8 mouse cellular contexts compared by ENCODE assay signal in genomic region chrX:98380247-98380905, GRCm38 (mm10).
DNase-seq lines count a peak whose midpoint lies in the region; ATAC-seq and TF ChIP-seq lines count a peak whose summit lies in the region.
"Had no signal": no experiment of that assay in that cellular context is flagged by ENCODE, and none has a peak within 500 bp of the region (broad histone marks: within the 10 kb centered on the region; RNA-seq: fewer than 3 reads in every experiment).

No protein-coding gene starts in this region.

- H3K4me2 ChIP-seq in midbrain, postnatal 0 days (ENCODE audit: low read depth, low read length, poor library complexity, severe bottlenecking) = no peak overlapping the region
- H3K4me2 ChIP-seq in heart, embryonic 13.5 days = peak overlapping the region; percentile 25; the same call in 1 of the 2 replicates
- H3K4me2 ChIP-seq in limb, embryonic 15.5 days = no peak overlapping the region
- H3K4me2 ChIP-seq in forebrain, embryonic 13.5 days = no peak overlapping the region
- H3K4me2 ChIP-seq: liver, embryonic 13.5 days had no signal

- no peaks in the 10 kb centered on the region for H3K9me3 ChIP-seq in midbrain, postnatal 0 days (ENCODE audit: low read length)
- no peaks in the 10 kb centered on the region for H3K9me3 ChIP-seq in midbrain, embryonic 10.5 days (replicated peaks)
- no peaks in the 10 kb centered on the region for H3K9me3 ChIP-seq in heart, embryonic 13.5 days
- H3K9me3 ChIP-seq in limb, embryonic 15.5 days = no peaks in the 10 kb centered on the region
- no peaks in the 10 kb centered on the region for H3K9me3 ChIP-seq in forebrain, embryonic 13.5 days (replicated peaks)
- H3K9me3 ChIP-seq: liver, embryonic 13.5 days had no signal

- no peaks in the 10 kb centered on the region for H3K4me1 ChIP-seq in midbrain, postnatal 0 days (ENCODE audit: insufficient read depth, low read length)
- no peaks in the 10 kb centered on the region for H3K4me1 ChIP-seq in midbrain, embryonic 10.5 days
- 0 out of 2 replicates have a peak, but pooled peaks cover 6% of the 10 kb centered on the region for H3K4me1 ChIP-seq in heart, embryonic 13.5 days
- no peaks in the 10 kb centered on the region for H3K4me1 ChIP-seq in limb, embryonic 15.5 days
- H3K4me1 ChIP-seq in forebrain, embryonic 13.5 days = no peaks in the 10 kb centered on the region
- H3K4me1 ChIP-seq: liver, embryonic 13.5 days had no signal

- WGBS in midbrain, postnatal 0 days = 64% methylated on average over 7 of the region's 7 CpGs
- WGBS in midbrain, embryonic 10.5 days = 85% methylated on average over 7 of the region's 7 CpGs
- 40% methylated on average over 7 of the region's 7 CpGs for WGBS in heart, embryonic 13.5 days
- 40% methylated on average over 7 of the region's 7 CpGs for WGBS in limb, embryonic 15.5 days
- 63% methylated on average over 7 of the region's 7 CpGs for WGBS in forebrain, embryonic 13.5 days

- no peak overlapping the region for H3K9ac ChIP-seq in midbrain, postnatal 0 days (replicated peaks; ENCODE audit: low read length, poor library complexity, severe bottlenecking)
- H3K9ac ChIP-seq in heart, embryonic 13.5 days = no peak overlapping the region
- no peak overlapping the region for H3K9ac ChIP-seq in limb, embryonic 15.5 days
- H3K9ac ChIP-seq in forebrain, embryonic 13.5 days = no peak overlapping the region
- H3K9ac ChIP-seq: liver, embryonic 13.5 days had no signal

- no peak overlapping the region for H3K4me3 ChIP-seq in midbrain, postnatal 0 days (ENCODE audit: low read depth, low read length)
- H3K4me3 ChIP-seq in midbrain, embryonic 10.5 days = no peak overlapping the region
- no peak overlapping the region for H3K4me3 ChIP-seq in heart, embryonic 13.5 days
- H3K4me3 ChIP-seq in limb, embryonic 15.5 days = no peak overlapping the region
- H3K4me3 ChIP-seq in forebrain, embryonic 13.5 days = no peak overlapping the region
- H3K4me3 ChIP-seq: liver, embryonic 13.5 days had no signal

- H3K27ac ChIP-seq in midbrain, postnatal 0 days (ENCODE audit: low read depth, low read length) = no peak overlapping the region
- no peak overlapping the region for H3K27ac ChIP-seq in midbrain, embryonic 10.5 days (replicated peaks)
- peak overlapping the region; percentile 73 for H3K27ac ChIP-seq in heart, embryonic 13.5 days (replicated peaks)
- 0 out of 2 replicates have a peak overlapping the region, but pooled peaks have one; percentile 11 for H3K27ac ChIP-seq in limb, embryonic 15.5 days
- no peak overlapping the region for H3K27ac ChIP-seq in forebrain, embryonic 13.5 days
- H3K27ac ChIP-seq: liver, embryonic 13.5 days had no signal

- no peaks in the 10 kb centered on the region for H3K36me3 ChIP-seq in midbrain, postnatal 0 days (ENCODE audit: insufficient read depth, low read length)
- no peaks in the 10 kb centered on the region for H3K36me3 ChIP-seq in midbrain, embryonic 10.5 days
- no peaks in the 10 kb centered on the region for H3K36me3 ChIP-seq in heart, embryonic 13.5 days
- H3K36me3 ChIP-seq in limb, embryonic 15.5 days = no peaks in the 10 kb centered on the region
- H3K36me3 ChIP-seq in forebrain, embryonic 13.5 days (ENCODE audit: poor library complexity, severe bottlenecking) = no peaks in the 10 kb centered on the region
- H3K36me3 ChIP-seq: liver, embryonic 13.5 days had no signal

- no peaks in the 10 kb centered on the region for H3K27me3 ChIP-seq in midbrain, postnatal 0 days (ENCODE audit: insufficient read depth, low read length)
- H3K27me3 ChIP-seq in midbrain, embryonic 10.5 days (ENCODE audit: low read depth, poor library complexity, severe bottlenecking) = peaks cover 2% of the 10 kb centered on the region; the same call in 1 of the 2 replicates
- no peaks in the 10 kb centered on the region for H3K27me3 ChIP-seq in heart, embryonic 13.5 days (replicated peaks)
- 0 out of 2 replicates have a peak, but pooled peaks cover 2% of the 10 kb centered on the region for H3K27me3 ChIP-seq in limb, embryonic 15.5 days
- H3K27me3 ChIP-seq in forebrain, embryonic 13.5 days = no peaks in the 10 kb centered on the region
- H3K27me3 ChIP-seq: liver, embryonic 13.5 days had no signal

- TF ChIP-seq CTCF in midbrain, postnatal 0 days (IDR thresholded peaks at IDR 0.05) = peak; percentile 36

- ATAC-seq in midbrain, postnatal 0 days (ENCODE audit: low FRiP score) = no peak
- no peak for ATAC-seq in heart, embryonic 13.5 days (ENCODE audit: extremely low read depth, insufficient number of reproducible peaks, low FRiP score, low TSS enrichment)
- ATAC-seq in limb, embryonic 15.5 days (ENCODE audit: insufficient number of reproducible peaks, low FRiP score, low TSS enrichment, low read depth) = no peak
- ATAC-seq in megakaryocyte-erythroid progenitor cell, adult 5-6 weeks (replicated peaks; ENCODE audit: low FRiP score, low TSS enrichment, poor library complexity, severe bottlenecking) = no peak
- no peak for ATAC-seq in forebrain, embryonic 13.5 days

- peak; percentile 14 for DNase-seq in midbrain, postnatal 0 days (ENCODE audit: low spot score)
- no peak for DNase-seq in midbrain, embryonic 10.5 days (ENCODE audit: low spot score)
- peak; percentile 73 to 78 for DNase-seq in cerebellum, postnatal 10 days
- DNase-seq: liver, embryonic 13.5 days had no signal

Comparison
In these comparisons a context has a peak if more than half of its experiments do, and no peak if none do; other contexts are left out.
1. H3K27ac ChIP-seq: peak in heart, embryonic 13.5 days (single experiment) and limb, embryonic 15.5 days (single experiment); none in midbrain, postnatal 0 days (single experiment), midbrain, embryonic 10.5 days (single experiment) and forebrain, embryonic 13.5 days (single experiment).